Mouse (Mus musculus): ENCODE results near the gene Txk.

DNA sequence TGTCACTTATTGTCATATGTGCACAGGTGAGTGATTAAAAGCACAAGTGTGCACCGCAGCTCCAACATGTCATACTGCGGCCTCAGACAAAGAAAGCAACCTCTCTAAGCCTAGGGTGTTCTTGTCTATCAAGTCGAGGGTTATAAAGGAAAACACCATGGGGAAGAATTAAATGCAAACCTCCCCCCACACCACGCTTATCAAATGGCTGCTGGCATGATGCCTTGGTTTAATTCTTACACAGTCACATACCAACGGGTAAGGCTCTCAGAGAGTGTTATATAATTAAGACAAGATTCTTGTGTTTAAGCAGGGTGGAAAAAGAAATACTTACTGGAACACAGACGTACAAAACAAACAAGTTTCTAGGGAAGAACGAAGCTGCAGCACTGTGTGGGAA, 16.8 kb downstream of the Txk start:
- TF ChIP-seq CTCF (IDR thresholded peaks at IDR 0.05; ENCODE audit: low read depth, low read length), result no peak
- TF ChIP-seq GATA1 (IDR thresholded peaks at IDR 0.05; ENCODE audit: borderline replicate concordance, low read length), result no peak
- no peak for TF ChIP-seq TAL1 (conservative IDR thresholded peaks at IDR 0.05; ENCODE audit: low read depth, low read length)
- no peak for TF ChIP-seq GATA2 (IDR thresholded peaks at IDR 0.05; ENCODE audit: borderline replicate concordance, low read depth, low read length)
- TF ChIP-seq POLR2AphosphoS5 (IDR thresholded peaks at IDR 0.05; ENCODE audit: insufficient replicate concordance, low read depth, low read length), result no peak

All from G1E (cell line).